Mouse (Mus musculus): ENCODE data around the gene Kif1b. TPM values are rescaled to one million over a fixed set of nuclear protein-coding genes. Genes with fewer than 3 reads are reported as not detected.

Kif1b gene
- total RNA-seq (2021): 100 to 1,000 TPM; 372 to 435 TPM

DNA sequence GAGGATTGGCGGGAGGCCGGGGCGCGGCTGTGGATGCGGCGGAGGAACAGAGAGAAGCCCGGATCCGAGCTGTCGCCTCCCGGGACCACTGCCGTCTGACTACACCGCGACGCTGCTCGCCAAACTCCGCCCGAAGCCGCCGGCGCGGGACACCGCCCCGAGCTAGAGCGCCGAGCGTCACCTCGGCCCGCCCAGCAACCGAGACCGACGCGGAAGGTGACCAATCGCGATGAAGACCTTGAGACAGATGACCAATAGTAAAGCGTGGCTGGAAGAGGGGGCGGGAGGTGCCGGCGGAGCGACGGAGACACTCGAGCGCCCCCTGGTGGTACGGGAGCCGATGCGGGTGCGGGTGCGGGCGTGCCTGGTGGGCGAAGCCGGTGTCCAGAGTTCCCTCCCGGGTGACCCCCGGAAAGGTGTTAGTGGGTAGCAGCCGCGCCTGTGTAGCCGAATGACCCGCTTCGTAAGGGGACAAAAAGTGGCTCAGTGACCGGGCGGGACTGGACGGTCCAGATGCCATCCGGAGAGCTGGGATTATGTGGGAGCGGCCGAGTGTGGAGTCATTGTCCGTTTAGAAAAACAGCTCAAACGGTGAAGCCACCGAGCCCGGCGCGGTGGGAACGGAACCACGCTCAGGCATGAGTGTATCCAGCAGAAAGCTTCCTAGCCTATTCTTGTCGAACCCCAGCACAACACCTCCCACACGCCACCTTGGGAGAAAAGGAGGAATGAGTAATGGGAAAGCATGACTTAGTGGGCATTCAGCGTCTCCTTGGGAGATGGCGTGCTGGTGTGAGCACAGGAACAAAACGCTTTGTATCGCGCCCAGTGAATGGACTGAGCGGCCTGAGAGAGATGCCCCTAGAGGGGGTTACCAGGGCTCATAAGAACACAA lies at the start of gene Kif1b:
Kif1b (minus strand) TSS at position 98 of the 895 bp plus-strand sequence.
- DNase-seq (ENCODE audit: extremely low spot score in 1 of 2, low spot score in 1 of 2): peak; percentile 100

DNA sequence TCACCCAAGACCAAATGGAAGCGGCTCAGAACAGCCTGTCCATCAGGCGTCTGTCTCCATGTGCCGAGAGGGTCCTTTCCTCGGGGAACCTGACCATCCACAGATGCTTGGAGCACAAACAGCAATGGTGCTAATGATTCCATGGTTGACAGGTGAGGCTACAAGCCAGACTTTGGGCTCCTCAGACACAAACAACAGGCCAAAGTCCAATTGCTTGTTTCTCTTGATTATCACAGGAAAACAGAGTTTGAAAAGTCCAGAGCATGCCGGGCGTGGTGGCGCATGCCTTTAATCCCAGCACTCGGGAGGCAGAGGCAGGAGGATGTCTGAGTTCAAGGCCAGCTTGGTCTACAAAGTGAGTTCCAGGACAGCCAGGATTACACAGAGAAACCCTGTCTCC lies 47.2 kb upstream of the Kif1b start:
- no peak for DNase-seq (ENCODE audit: extremely low spot score in 1 of 2, low spot score in 1 of 2)

DNA sequence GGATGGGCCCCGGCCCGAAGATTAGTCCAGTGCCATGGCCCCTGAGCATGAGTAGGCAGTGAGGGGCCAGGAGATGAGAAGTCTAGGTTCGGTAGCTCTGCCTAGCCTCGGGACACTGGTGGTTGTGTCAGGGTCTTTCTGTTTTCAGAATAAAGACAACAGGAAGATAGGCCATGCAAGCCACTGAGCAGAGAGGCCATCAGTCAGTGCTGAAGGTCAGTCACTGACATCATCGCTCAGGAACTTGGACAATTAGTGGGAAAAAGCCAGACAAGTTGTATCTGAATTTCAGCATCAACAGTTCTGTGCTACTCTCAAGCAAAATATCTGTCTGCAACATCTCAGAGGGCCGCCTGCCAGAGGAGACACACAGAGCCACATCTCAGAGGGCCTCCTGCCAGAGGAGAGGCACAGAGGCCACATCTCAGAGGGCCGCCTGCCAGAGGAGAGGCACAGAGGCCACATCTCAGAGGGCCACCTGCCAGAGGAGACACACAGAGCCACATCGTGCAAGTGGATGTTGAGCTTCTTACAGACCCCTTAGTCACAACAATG lies 44.2 kb upstream of the Kif1b start:
- DNase-seq (ENCODE audit: extremely low spot score in 1 of 2, low spot score in 1 of 2): no peak

DNA sequence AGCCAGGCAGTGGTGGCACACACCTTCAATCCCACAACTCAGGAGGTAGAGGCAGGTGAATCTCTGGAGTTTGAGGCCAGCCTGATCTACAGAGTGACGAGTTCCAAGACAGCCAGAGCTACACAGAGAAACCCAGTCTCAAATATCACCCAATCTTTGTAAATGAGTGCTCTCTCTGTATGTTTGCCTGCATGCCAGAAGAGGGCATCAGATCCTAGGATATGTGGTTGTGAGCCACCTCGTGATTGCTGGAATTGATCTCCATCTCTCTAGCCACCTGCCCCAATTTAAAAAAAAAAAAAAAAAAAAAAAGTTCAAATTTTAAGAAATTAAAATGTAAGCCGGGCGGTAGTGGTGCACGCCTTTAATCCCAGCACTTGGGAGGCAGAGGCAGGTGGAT lies 41.5 kb upstream of the Kif1b start:
- no peak for DNase-seq (ENCODE audit: extremely low spot score in 1 of 2, low spot score in 1 of 2)

DNA sequence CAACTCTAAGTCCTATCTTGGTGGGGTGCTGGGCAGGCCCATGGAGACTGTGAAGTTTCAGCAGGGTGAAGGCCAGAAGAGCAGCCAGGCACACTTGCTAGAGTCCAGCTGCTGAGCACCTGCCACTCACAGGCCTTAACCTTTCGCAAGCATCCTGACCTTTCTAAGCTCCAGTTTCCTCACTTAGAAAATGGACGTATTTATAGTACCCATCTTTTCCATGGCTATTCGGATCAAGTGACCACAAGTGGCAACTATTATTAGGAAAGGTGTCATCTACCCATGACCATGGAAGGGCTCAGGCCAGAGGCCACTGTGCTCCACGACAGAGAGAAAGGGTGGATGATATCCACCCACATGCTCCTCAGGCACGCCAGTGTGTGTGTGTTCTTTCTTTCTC lies 38.4 kb upstream of the Kif1b start:
- no peak for DNase-seq (ENCODE audit: extremely low spot score in 1 of 2, low spot score in 1 of 2)

DNA sequence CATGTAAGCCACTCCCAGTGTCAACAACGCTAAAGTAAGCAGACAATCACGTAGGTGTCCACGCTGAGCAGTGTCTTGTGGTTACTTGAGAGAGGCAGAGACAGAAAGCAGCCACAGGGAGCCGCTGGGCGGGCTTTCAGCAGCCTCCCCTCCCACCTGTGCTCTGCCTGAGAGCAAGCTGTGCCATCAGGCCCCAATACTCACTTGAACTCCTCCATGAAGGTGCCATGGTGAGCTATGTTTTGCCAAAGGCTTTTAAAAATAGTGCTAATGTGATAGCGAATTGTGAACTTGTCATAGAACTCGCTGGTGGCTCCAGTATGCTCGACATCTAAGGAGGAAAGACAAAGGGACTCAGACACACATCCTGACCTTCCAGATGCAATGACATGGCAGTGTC lies 36.8 kb upstream of the Kif1b start:
- no peak for DNase-seq (ENCODE audit: extremely low spot score in 1 of 2, low spot score in 1 of 2)

DNA sequence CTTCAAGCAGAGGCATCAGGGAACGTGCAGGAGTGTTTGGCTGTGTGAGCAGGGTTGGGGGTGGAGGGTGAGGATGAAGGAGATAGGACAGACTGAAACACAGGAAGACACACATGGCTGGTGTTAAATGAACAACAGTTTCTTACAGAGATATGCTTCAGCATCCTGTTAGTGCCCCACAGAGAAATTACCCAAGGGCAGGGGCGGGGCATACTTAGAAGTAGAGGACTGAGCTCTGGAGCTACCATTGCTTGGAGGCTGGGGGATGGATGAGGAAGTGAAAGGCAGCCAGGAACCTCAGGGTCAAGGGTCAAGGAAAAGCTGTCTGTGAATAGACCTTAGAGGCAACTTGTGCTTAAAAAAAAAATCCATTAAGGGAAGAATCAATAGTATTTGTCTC lies 33.2 kb upstream of the Kif1b start:
- no peak for DNase-seq (ENCODE audit: extremely low spot score in 1 of 2, low spot score in 1 of 2)

DNA sequence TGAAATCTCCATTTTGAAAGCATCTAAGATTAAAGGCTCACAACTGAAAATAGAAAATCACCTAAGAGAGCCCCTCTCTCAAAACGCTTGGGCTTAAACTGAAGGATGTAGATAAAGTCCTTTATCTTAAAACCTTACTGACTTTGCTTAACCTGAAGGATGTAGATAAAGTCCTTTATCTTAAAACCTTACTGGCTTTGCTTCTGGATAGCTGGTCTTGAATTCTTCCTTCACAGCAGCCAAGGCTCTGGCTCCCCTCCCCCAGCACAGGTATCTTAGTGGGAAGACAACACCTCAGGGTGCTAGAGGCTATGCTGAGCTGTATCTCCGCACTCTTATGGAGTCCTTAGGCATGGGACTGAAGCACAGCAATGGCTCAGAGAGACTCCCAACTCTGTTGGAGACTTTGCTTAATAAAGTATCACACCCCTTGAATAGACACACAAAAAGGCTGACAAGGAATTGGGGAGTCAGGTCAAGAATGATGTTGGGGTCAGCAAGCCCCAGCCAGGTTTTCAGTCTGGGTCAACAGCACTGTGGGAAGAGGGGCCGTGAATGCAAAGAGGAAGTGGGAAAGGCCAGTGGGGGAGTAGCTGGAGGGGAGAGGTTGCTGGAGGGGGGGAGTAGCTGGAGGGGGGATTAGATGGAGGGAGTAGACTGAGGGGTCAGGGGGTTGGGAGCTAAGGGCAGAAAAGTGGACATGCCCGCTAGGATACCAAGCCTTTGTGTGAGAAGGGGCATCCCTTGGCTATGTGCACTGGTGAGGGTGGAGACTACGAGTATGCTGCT lies 32.1 kb upstream of the Kif1b start:
- no peak for DNase-seq (ENCODE audit: extremely low spot score in 1 of 2, low spot score in 1 of 2)

DNA sequence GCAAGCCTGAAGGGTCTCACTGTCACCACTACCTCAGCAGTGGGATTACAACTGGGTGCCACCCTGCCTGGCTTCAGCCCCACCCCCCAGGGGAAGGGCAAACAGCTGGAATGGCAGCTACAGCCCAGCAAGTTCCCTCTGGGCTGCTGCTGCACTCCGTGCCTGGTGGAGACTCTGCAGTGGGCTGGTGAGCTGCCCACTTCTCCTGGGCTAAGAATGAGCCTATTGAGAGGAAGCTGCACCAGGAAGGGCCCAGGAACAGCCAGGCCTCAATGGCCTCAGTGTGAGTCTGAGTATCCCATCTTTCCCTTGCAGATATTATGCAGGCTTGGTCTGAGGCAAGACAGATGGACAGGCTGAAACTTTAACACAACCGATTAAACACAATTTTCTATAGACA lies 30.6 kb upstream of the Kif1b start:
- no peak for DNase-seq (ENCODE audit: extremely low spot score in 1 of 2, low spot score in 1 of 2)

DNA sequence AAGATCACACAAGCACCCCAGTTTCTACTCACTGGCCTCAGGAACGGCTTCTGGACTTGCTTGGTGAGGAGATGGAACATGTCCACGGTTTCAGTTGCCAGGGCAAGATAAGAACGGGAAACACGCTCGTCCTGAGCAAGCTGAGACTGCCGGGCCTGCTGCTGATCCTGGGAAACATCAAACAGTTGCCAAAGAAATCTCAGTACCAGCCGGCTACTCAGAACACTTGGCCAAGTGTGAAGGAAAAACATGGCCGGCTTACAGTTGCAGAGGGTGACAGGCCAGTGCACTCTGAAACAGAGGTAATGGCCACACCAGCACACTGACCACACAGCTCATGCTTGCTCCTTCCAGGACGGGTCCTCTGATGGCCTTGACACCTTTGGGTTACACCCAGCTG lies 29.9 kb upstream of the Kif1b start:
- no peak for DNase-seq (ENCODE audit: extremely low spot score in 1 of 2, low spot score in 1 of 2)

DNA sequence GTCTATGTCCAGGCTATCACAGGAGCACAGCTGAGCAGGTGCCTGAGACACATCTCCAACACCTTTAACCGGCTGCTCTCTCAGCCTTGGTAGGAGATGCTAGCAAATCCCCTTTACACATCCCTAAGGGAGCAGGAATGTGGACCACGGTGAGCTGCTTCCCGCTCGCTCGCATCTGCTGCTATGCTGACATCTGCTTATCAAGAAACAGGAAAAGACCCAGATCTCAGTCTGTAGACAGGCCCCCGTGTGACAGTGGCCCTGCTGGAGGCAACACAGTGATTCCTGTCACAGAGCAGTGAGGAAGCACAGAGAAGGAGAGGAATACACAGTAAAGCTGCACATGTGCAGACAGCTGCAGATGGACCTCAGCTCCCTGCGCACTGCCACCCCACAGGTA lies 28.8 kb upstream of the Kif1b start:
- DNase-seq (ENCODE audit: extremely low spot score in 1 of 2, low spot score in 1 of 2): no peak

DNA sequence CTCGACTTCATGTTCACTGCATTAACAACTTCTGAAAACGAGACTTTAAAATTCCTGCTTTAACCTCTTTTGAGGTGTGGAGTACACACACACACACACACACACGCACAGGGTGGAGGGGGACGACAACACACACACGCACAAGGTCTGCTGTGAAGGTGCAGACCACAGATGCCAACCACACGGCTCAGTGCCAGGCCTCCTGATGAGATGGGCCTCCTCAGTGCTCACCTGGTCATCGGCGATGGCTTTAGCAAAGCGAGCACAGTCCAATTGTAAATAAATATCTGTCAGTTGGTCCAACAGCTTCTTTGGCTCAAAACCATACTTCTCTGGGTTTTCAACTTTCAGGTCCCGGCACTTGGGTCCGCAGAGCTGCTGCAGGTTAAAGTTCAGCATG lies 27.4 kb upstream of the Kif1b start:
- no peak for DNase-seq (ENCODE audit: extremely low spot score in 1 of 2, low spot score in 1 of 2)

DNA sequence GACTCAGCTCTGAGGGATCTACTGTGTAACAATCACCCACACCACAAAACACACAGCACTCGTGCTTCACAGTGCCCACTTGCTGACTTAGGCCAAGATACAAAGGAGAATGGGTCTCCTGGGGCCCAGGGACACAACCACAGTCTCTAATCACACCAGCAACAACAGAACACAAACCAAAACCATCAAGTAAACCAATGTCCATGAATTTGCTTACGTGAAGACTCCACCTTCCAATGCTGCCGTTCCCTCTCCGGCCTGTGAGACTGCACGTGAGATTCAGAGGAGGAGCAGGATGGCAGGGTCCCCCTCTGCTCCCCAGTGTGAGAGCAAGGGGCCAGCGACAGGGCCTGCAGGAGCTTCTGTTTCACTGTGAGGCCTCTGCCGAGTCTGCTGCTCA lies 25.2 kb upstream of the Kif1b start:
- DNase-seq (ENCODE audit: extremely low spot score in 1 of 2, low spot score in 1 of 2): no peak

DNA sequence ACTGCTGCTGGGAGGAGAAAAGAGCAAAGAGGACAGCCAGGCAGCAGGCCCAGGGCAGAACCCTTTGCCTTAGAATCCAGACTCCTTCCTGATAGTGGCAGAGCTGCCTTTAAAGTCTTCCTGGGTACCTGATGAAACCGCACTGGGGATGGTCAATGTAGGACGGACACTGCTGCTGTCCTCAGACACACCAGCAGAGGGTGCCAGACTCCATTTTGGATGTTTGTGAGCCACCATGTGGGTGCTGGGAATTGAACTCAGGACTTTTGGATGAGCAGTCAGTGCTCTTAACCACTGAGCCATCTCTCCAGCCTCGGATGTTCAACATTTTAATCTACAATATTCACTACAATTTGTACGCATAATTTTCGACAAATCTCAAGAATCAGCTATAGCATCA lies 23.0 kb upstream of the Kif1b start:
- no peak for DNase-seq (ENCODE audit: extremely low spot score in 1 of 2, low spot score in 1 of 2)

DNA sequence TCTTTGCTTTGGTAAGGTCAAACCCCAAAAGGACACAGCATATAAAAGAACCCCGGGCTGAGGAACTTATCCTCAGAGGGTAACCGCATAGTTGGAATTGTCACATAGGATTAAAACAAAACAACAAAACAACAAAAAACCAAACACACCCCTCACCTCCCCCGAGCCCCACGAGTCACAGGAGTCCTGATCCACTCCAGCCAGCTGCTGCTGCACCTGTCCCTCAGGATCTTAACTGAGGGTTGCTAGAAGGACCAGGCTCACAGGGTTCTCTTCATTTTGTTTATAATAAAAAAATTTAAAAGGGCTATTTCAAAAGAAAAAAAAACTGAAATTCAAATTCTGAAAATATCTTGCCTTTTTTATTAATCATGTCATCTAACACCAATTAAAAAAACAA lies 21.2 kb upstream of the Kif1b start:
- DNase-seq (ENCODE audit: extremely low spot score in 1 of 2, low spot score in 1 of 2): no peak

DNA sequence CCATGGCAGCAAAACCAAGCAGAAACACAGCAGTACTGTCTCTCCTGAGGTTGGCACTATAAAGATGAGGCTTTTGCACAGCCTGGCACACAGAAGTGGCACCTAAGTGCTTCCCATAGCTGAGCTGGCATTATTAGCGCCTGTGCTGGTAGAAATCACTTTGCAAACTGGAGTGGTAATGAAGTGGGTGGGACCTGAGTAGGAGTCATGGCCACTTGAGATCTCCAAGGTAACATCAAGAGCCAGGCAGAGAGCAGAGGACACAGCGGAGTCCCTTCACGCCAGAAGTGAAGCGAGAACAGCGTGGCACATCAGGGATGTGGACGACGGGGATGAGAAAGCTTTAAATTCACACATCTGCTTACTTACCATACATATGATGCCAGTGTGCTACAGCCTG lies 19.8 kb upstream of the Kif1b start:
- no peak for DNase-seq (ENCODE audit: extremely low spot score in 1 of 2, low spot score in 1 of 2)

DNA sequence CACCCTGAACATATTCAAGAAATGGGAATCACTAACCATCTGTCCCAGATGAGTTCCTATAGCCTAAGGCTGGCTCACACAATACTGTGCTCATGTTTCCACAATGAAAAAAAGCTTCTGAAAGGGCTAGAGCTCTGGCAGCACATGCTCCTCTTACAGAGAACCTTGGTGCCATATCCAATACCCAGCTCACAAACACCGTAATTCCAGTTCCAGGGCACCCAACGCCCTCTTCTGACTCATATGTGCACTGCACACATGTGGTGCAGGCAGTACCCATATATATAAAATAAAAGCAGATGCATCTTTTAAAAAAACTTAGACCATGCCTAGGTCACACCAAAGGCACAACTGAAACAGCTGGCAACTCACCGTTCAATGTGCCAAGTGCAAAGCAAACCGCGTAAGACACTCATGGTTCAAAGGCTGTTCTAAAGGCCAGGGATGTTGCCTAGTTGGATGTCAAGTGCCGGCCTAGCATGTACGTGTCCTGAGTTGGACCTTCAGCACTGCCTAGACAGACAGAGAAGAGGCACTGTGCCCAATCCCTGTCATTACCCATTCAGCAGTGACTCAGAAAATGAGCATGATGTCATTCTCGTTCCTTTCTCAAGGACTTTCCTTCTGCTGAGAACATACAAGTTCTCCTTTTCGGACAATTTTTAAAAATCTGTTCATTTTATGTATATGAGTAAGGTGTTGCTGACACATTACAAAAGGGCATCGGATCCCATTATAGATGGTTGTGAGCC lies 18.1 kb upstream of the Kif1b start:
- no peak for DNase-seq (ENCODE audit: extremely low spot score in 1 of 2, low spot score in 1 of 2)

DNA sequence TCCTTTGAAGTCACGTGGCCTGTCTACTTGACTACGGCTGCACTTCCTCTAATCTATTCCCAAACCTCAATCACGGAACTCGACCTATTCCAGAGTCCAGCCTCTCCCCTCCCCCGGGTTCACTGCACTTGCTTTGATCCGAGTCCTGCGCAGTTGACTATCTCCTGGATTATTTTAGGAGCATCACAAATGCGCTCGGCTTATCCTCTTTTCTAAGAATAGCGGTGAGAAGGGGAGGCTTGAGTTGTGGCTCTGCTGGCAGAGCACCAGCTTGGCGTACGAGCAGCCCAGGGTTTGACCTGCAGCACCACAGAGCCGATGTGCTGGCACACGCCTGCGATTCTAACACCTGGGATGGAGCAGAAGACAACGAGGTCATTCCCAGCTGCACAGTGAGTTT lies 16.2 kb upstream of the Kif1b start:
- DNase-seq (ENCODE audit: extremely low spot score in 1 of 2, low spot score in 1 of 2): no peak

DNA sequence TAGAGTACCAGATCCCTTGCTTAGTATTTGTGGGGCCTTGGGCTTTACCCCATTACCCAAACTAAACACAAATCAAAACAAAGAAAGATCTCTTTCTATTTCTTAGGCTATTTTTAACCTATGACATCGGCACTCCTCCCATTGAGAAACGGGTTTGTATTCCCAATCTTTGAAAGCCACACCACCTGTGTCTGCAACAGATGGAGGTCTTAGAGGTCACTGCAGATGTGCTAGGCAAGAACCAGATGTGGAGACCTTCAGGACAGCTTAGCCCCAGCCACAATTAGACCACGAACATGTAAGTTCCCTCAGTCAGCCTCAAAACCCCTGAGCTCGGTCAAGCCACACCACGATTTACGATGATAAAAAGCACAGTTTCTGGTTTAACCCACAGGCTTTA lies 15.2 kb upstream of the Kif1b start:
- DNase-seq (ENCODE audit: extremely low spot score in 1 of 2, low spot score in 1 of 2): no peak

DNA sequence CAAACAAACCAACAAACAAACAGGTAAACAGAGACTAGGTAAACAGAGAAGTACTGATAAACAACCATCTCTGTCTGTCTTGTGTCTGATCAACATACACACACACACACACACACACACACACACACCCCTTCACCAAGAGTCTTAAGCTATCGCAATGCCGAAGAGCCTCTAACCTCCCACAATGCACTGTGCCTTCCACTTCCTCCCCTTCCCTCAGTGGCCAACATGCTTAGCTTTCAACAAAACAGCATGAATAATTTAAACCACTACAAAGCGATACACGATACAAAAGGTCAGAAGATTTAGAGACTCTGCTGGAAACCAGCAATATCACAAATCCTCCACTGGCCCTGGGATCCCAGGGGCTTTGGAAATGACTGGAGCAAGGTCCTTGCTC lies 14.8 kb upstream of the Kif1b start:
- no peak for DNase-seq (ENCODE audit: extremely low spot score in 1 of 2, low spot score in 1 of 2)

DNA sequence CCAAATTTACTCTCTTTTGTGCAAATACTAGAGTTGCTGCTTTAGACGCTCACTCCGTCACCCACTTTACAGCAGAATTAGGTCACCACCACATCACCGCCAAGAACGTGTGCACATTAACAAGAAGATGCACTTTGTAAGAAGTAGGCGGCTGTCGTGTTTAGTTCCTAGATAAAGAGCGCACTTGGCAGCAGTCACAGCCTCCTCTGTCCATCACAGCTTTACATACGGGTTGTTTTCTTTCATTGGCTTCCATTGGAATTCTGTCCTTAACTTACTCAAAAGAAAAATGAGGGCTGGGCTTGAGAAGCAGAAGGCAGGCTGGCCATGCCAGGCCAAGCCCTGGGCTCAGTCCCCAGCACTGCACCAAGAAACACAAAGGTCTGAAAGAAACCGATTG lies 11.6 kb upstream of the Kif1b start:
- DNase-seq (ENCODE audit: extremely low spot score in 1 of 2, low spot score in 1 of 2): no peak
